Mouse (Mus musculus): ENCODE data around the gene Lpar1. TPM values are rescaled to one million over a fixed set of nuclear protein-coding genes. Genes with fewer than 3 reads are reported as not detected.

The Lpar1 gene
- total RNA-seq, 2 experiments from 2014 or later, result 11.1 to 14.3 TPM

GRCm38 (mm10) chr4:58516810-58517209 is 36.9 kb downstream of the Lpar1 start:
- no peak for DNase-seq (ENCODE audit: low spot score)
- intact Hi-C loops (cut with DNase I), result no loop called here

- intact Hi-C loops (cut with DNase I), result no loop called here
- no peak for DNase-seq (ENCODE audit: low spot score)
Measured at GRCm38 (mm10) chr4:58516221-58516620, 37.5 kb downstream of the Lpar1 start.

GRCm38 (mm10) chr4:58511554-58511953 is 42.1 kb downstream of the Lpar1 start:
- intact Hi-C loops (cut with DNase I), result no loop called here
- no peak for DNase-seq (ENCODE audit: low spot score)

GRCm38 (mm10) chr4:58508833-58509232 is 44.9 kb downstream of the Lpar1 start:
- DNase-seq (ENCODE audit: low spot score), result no peak
- intact Hi-C loops (cut with DNase I), result no loop called here

- no peak for DNase-seq (ENCODE audit: low spot score)
- intact Hi-C loops (cut with DNase I), result no loop called here
Measured at GRCm38 (mm10) chr4:58507536-58507935, 46.2 kb downstream of the Lpar1 start.

GRCm38 (mm10) chr4:58506539-58507527 is 46.9 kb downstream of the Lpar1 start:
- intact Hi-C loops (cut with DNase I), result no loop called here
- no peak for DNase-seq (ENCODE audit: low spot score)

- intact Hi-C loops (cut with DNase I), result no loop called here
- no peak for DNase-seq (ENCODE audit: low spot score)
Measured at GRCm38 (mm10) chr4:58504250-58504649, 49.4 kb downstream of the Lpar1 start.

GRCm38 (mm10) chr4:58501012-58501777 is 52.5 kb downstream of the Lpar1 start:
- intact Hi-C loops (cut with DNase I), result no loop called here
- DNase-seq (ENCODE audit: low spot score), result no peak

- intact Hi-C loops (cut with DNase I), result no loop called here
- DNase-seq (ENCODE audit: low spot score), result peak; percentile 19
Measured at GRCm38 (mm10) chr4:58499831-58500230, 53.9 kb downstream of the Lpar1 start.

GRCm38 (mm10) chr4:58499241-58499640 is 54.5 kb downstream of the Lpar1 start:
- intact Hi-C loops (cut with DNase I), result no loop called here
- no peak for DNase-seq (ENCODE audit: low spot score)

GRCm38 (mm10) chr4:58498734-58499133 is 55.0 kb downstream of the Lpar1 start:
- intact Hi-C loops (cut with DNase I), result no loop called here
- no peak for DNase-seq (ENCODE audit: low spot score)

GRCm38 (mm10) chr4:58497284-58497683 is 56.4 kb downstream of the Lpar1 start:
- DNase-seq (ENCODE audit: low spot score), result no peak
- intact Hi-C loops (cut with DNase I), result no loop called here

- no peak for DNase-seq (ENCODE audit: low spot score)
- intact Hi-C loops (cut with DNase I), result no loop called here
Measured at GRCm38 (mm10) chr4:58496743-58497142, 57.0 kb downstream of the Lpar1 start.

- intact Hi-C loops (cut with DNase I), result no loop called here
Measured at GRCm38 (mm10) chr4:58491742-58492141, 62.0 kb downstream of the Lpar1 start.

GRCm38 (mm10) chr4:58490374-58490773 is 63.3 kb downstream of the Lpar1 start:
- intact Hi-C loops (cut with DNase I), result no loop called here
- DNase-seq (ENCODE audit: low spot score), result no peak

More at GRCm38 (mm10) chr4:58491742-58492141, 62.0 kb downstream of the Lpar1 start:
- no peak for DNase-seq (ENCODE audit: low spot score)

GRCm38 (mm10) chr4:58478564-58478963 is 75.1 kb downstream of the Lpar1 start:
- no peak for DNase-seq (ENCODE audit: low spot score)
- intact Hi-C loops (cut with DNase I), result no loop called here

- intact Hi-C loops (cut with DNase I), result no loop called here
Measured at GRCm38 (mm10) chr4:58477691-58478090, 76.0 kb downstream of the Lpar1 start.

GRCm38 (mm10) chr4:58471203-58471910 is 82.3 kb downstream of the Lpar1 start:
- intact Hi-C loops (cut with DNase I), result no loop called here
- no peak for DNase-seq (ENCODE audit: low spot score)

More at GRCm38 (mm10) chr4:58477691-58478090, 76.0 kb downstream of the Lpar1 start:
- peak; percentile 23 for DNase-seq (ENCODE audit: low spot score)

- intact Hi-C loops (cut with DNase I), result no loop called here
- DNase-seq (ENCODE audit: low spot score), result no peak
Measured at GRCm38 (mm10) chr4:58469651-58470592, 83.8 kb downstream of the Lpar1 start.

All from heart, postnatal 25 days (tissue).